Mouse (Mus musculus) bone marrow, adult 2 months (tissue): ENCODE measurements around the gene Tab1.

Experiments
- CTCF ChIP-seq: fragments of 200-500 bp; IDR thresholded peaks from 2 replicates; pipeline ENCODE4 v1.5.1; 2011; ENCODE audit warnings: low read length, control low read depth; ENCODE audit not compliant: control insufficient read depth, insufficient read depth
- POLR2A ChIP-seq: fragments of 200-500 bp; IDR thresholded peaks from 2 replicates; pipeline ENCODE4 v1.6.1; 2011; ENCODE audit warnings: low read depth, mild to moderate bottlenecking, control low read depth, low read length, borderline replicate concordance; ENCODE audit not compliant: control insufficient read depth

DNA sequence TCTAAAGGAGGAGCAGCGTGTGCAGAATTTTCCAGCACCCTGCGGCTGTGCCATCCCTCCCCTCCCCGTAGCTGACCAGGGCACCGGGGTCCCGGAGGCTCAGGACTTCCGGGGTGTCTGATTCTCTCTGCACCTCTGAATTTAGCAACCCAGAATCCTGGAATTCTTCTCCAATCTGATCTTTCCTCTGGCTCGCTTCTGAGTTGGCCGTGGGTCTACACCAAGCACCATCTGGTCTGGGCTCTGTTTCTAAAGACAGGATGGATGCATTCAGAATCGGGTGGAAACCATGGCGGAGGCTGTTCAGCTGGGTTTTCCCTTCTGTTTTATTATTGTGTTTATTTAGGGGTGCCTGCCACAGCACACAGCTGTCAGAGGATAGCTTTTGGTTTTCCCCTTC is 32.1 kb upstream of the Tab1 start:
- no peak for TF ChIP-seq CTCF
- no peak for TF ChIP-seq POLR2A
